Mouse (Mus musculus) hindbrain, embryonic 10.5 days (tissue): ENCODE data around the gene Ccl4. TPM values are rescaled to one million over a fixed set of nuclear protein-coding genes. Genes with fewer than 3 reads are reported as not detected.

Source experiments
- DNase-seq: peaks from one replicate; pipeline ENCODE4 v3.0.0-alpha.2; 2017; ENCODE audit warnings: low spot score
- H3K27ac ChIP-seq: fragments of 300-500 bp; sonication (generic); 2 replicates; pipeline ENCODE4 v1.5.1; 2016; ENCODE audit warnings: mild to moderate bottlenecking, moderate library complexity
- H3K27me3 ChIP-seq: fragments of 300-500 bp; sonication (generic); 2 replicates; pipeline ENCODE4 v1.6.1; 2016; ENCODE audit warnings: mild to moderate bottlenecking; ENCODE audit not compliant: poor library complexity, insufficient read depth, severe bottlenecking
- H3K36me3 ChIP-seq: fragments of 300-500 bp; sonication (generic); 2 replicates; pipeline ENCODE4 v1.6.1; 2016; ENCODE audit warnings: mild to moderate bottlenecking, moderate library complexity
- H3K4me1 ChIP-seq: fragments of 300-500 bp; sonication (generic); replicated peaks from 2 replicates; pipeline ENCODE4 v1.6.1; 2016; ENCODE audit warnings: mild to moderate bottlenecking
- H3K4me3 ChIP-seq: fragments of 300-500 bp; sonication (generic); 2 replicates; pipeline ENCODE4 v1.5.1; 2016; ENCODE audit warnings: mild to moderate bottlenecking, moderate library complexity
- H3K9me3 ChIP-seq: fragments of 300-500 bp; sonication (generic); 2 replicates; pipeline ENCODE4 v1.6.1; 2016; ENCODE audit warnings: mild to moderate bottlenecking, moderate library complexity
- WGBS: fragments of 180-500 bp; shearing (Covaris S2); methylation state at CpG from one replicate; pipeline ENCODE4 v1.1.7; 2016; 5-methylcytosine and 5-hydroxymethylcytosine counted together
- polyA plus RNA-seq: library from polyadenylated mRNA; unstranded; fragments of >200 nt; fragmentation: Nextera tagmentation; extraction: Ambion mirVana; gene quantifications from 2 replicates; pipeline ENCODE4 v1.2.1, GENCODE M21; 2016

Ccl4 gene
- polyA plus RNA-seq, 1 experiment from 2014 or later = 0.58 TPM

DNA sequence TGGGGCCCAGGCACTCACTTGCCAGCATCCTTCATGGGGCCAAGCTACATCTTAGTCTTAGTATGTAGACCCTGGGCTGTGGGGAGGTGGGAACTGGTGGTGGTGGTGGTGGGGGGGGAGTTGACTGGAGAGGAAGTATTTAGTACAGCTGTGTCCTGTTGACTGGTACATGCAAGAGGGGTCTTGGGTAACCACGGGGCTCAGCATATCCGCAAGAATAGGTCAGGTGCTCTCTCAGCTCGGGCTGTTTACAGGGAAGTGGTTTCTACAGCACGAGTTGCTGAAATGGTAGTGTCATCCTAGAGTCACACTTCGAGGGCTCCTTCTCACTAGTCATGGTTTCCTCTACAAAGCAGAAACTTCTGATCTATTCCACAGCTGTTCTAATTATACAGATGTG, 22.2 kb upstream of the Ccl4 start:
- 0 out of 2 replicates have a peak, but pooled peaks cover 2% of the 10 kb centered on the region for H3K4me1 ChIP-seq
- no peaks in the 10 kb centered on the region for H3K27me3 ChIP-seq
- WGBS = 90% methylated on average over 5 of the region's 5 CpGs
- H3K36me3 ChIP-seq = no peaks in the 10 kb centered on the region
- no peaks in the 10 kb centered on the region; the same call in 1 of the 2 replicates for H3K9me3 ChIP-seq
- no peak overlapping the region for H3K27ac ChIP-seq
- no peak overlapping the region for H3K4me3 ChIP-seq
- DNase-seq = no peak

DNA sequence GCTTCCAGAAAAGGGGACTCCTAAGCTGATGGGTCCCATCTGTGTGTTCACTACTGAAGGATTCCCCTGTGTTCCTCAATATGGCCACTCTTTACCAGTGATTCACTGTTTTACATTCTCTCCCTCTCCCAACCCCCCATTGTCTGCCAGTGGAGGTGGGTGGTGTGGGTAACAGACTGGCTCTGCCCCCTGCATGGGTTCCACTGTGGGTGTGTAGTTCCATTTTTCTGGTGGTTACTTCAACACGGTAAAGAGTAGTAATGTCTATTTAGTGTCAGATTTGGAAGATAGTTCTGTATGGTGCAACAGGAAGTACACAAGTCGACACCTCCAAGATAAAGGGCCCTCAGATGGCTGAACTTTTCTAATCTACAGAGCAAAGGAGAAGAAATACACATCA, 21.2 kb upstream of the Ccl4 start:
- Histone ChIP-seq H3K36me3 (no peaks in the 10 kb centered on the region), H3K27ac (no peak overlapping the region), H3K9me3 (no peaks in the 10 kb centered on the region; the same call in 1 of the 2 replicates), H3K27me3 (no peaks in the 10 kb centered on the region), H3K4me3 (no peak overlapping the region), H3K4me1 (0 out of 2 replicates have a peak, but pooled peaks cover 2% of the 10 kb centered on the region)
- 84% methylated on average over 2 of the region's 2 CpGs for WGBS
- DNase-seq = no peak

GRCm38 (mm10) chr11:83645521-83645920, 16.9 kb upstream of the Ccl4 start, which contains the start of gene Rpl9-ps1:
Rpl9-ps1 (minus strand) TSS chr11:83645621.
- no peak for DNase-seq
- H3K36me3 ChIP-seq = no peaks in the 10 kb centered on the region
- 89% methylated on average over 1 of the region's 1 CpGs for WGBS

GRCm38 (mm10) chr11:83646356-83647149, 15.8 kb upstream of the Ccl4 start:
- H3K4me3 ChIP-seq = no peak overlapping the region
- no peak overlapping the region for H3K27ac ChIP-seq
- DNase-seq = no peak
- H3K36me3 ChIP-seq = no peaks in the 10 kb centered on the region
- H3K27me3 ChIP-seq = no peaks in the 10 kb centered on the region
- H3K9me3 ChIP-seq = no peaks in the 10 kb centered on the region; the same call in 1 of the 2 replicates
- H3K4me1 ChIP-seq = no peaks in the 10 kb centered on the region
- 93% methylated on average over 6 of the region's 6 CpGs for WGBS

More at GRCm38 (mm10) chr11:83645521-83645920, 16.9 kb upstream of the Ccl4 start, which contains the start of gene Rpl9-ps1:
- H3K4me1 ChIP-seq = no peaks in the 10 kb centered on the region
- no peaks in the 10 kb centered on the region; the same call in 1 of the 2 replicates for H3K9me3 ChIP-seq
- no peaks in the 10 kb centered on the region for H3K27me3 ChIP-seq
- H3K27ac ChIP-seq = no peak within 1 kb of the TSS
- H3K4me3 ChIP-seq = no peak within 1 kb of the TSS

DNA sequence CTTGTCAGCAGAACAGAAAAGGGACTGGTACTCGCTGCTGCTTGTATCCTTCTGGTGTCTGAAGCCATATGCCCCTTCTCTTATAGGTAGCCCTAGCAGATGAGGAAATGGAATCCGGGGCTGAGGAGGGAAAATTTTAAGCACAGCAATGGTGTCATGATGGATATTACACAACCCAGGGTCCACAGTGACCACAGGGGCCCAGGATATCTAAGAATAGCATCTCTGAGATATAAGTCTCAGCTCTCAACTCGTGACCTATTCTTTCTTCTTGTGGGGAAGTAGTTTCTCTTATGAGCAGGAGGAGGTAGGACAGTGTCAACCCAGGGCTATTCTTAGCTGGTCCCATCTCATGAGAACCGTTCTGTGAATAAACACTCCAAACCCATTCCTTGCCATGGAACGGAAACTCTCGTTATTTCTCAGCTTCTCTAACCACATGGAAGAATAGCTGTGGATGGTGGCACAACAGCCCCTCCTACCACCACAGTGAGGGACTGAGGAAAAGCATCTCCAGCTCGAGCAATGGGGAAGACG, 13.0 kb upstream of the Ccl4 start, which contains the start of gene Ccl3:
Gene Ccl3, minus strand, starts transcription at position 51 of the 537 bp plus-strand sequence.
- no peak for DNase-seq
- Histone ChIP-seq H3K36me3 (no peaks in the 10 kb centered on the region), H3K4me3 (no peak within 1 kb of the TSS), H3K4me1 (no peaks in the 10 kb centered on the region), H3K27ac (no peak within 1 kb of the TSS), H3K27me3 (no peaks in the 10 kb centered on the region), H3K9me3 (no peaks in the 10 kb centered on the region; the same call in 1 of the 2 replicates)
- WGBS = 83% methylated on average over 8 of the region's 8 CpGs

- Histone ChIP-seq H3K36me3 (no peaks in the 10 kb centered on the region), H3K4me1 (no peaks in the 10 kb centered on the region), H3K27me3 (no peaks in the 10 kb centered on the region), H3K9me3 (no peaks in the 10 kb centered on the region), H3K4me3 (no peak overlapping the region), H3K27ac (no peak overlapping the region)
- 88% methylated on average over 8 of the region's 8 CpGs for WGBS
- DNase-seq = no peak
Observed at GRCm38 (mm10) chr11:83654606-83655005, 7.8 kb upstream of the Ccl4 start.

DNA sequence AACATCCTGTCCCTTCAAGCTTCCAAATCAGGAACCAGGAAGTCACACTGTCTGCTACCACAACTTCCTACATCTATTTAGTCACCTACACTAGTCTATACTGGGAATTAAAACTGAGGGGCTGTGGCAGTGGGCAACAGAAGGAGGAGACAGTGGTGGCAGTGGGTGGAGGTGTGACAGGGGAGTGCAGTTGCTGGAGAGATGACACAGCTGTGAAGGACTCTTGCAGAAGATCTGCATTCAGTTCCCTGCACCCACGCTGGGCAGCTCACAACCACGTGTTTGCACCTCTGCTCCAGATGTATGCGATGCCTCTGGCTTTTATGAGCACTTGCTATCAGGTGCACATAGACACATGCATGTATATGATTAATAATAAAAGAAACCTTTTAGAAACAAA, 4.9 kb upstream of the Ccl4 start:
- H3K27me3 ChIP-seq = no peaks in the 10 kb centered on the region
- H3K36me3 ChIP-seq = no peaks in the 10 kb centered on the region
- no peaks in the 10 kb centered on the region for H3K9me3 ChIP-seq
- H3K4me3 ChIP-seq = no peak overlapping the region
- H3K4me1 ChIP-seq = no peaks in the 10 kb centered on the region
- WGBS = 73% methylated on average over 3 of the region's 3 CpGs
- no peak overlapping the region for H3K27ac ChIP-seq
- no peak for DNase-seq

GRCm38 (mm10) chr11:83658797-83659196, 3.6 kb upstream of the Ccl4 start:
- no peak for DNase-seq
- H3K27ac ChIP-seq = no peak overlapping the region
- H3K4me3 ChIP-seq = no peak overlapping the region
- no peaks in the 10 kb centered on the region for H3K4me1 ChIP-seq
- WGBS = 81% methylated on average over 6 of the region's 6 CpGs
- no peaks in the 10 kb centered on the region for H3K9me3 ChIP-seq
- no peaks in the 10 kb centered on the region for H3K36me3 ChIP-seq
- H3K27me3 ChIP-seq = no peaks in the 10 kb centered on the region

DNA sequence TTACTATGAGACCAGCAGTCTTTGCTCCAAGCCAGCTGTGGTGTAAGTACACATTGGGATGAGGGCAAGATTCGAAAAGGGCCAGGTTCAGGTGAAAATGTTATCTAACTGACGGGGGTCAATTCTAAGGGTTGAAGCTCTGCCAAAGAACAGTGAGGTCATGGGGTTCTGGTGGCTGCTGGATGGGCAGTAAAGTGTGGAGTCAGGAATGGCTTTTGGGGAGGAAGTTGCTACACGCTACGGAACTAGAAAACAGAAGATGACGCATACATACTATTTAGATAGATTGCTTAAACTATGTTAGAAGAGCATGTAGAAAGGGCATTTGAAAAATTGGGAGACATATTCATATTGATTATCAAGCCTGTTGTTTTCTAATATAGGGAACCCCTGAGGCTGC, 1.1 kb downstream of the Ccl4 start:
- no peaks in the 10 kb centered on the region for H3K27me3 ChIP-seq
- no peak overlapping the region for H3K27ac ChIP-seq
- no peaks in the 10 kb centered on the region for H3K4me1 ChIP-seq
- 86% methylated on average over 5 of the region's 5 CpGs for WGBS
- DNase-seq = no peak
- no peaks in the 10 kb centered on the region for H3K36me3 ChIP-seq
- no peaks in the 10 kb centered on the region for H3K9me3 ChIP-seq
- H3K4me3 ChIP-seq = no peak overlapping the region

DNA sequence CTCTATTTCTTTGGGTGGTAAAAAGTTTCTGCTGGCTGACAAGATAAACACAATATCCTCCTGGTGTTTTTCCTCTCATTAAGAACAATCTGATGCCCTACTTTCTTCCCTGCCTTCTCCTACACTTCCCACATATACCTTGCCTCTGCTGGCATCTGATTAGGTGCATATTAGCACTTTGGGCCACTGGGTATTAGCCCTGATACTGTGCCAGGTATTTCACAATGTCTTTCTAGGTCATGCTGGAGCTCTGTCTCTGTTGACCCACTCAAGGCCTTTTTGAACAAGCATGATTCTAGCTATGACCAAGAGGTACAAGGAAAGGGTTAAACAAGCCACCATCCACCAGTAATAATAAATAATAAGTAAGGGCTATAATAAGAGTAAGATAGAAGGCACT, 9.4 kb downstream of the Ccl4 start:
- H3K9me3 ChIP-seq = no peaks in the 10 kb centered on the region
- DNase-seq = no peak
- no peaks in the 10 kb centered on the region for H3K36me3 ChIP-seq
- no peak overlapping the region for H3K27ac ChIP-seq
- no peak overlapping the region for H3K4me3 ChIP-seq
- no peaks in the 10 kb centered on the region for H3K27me3 ChIP-seq
- no peaks in the 10 kb centered on the region for H3K4me1 ChIP-seq

DNA sequence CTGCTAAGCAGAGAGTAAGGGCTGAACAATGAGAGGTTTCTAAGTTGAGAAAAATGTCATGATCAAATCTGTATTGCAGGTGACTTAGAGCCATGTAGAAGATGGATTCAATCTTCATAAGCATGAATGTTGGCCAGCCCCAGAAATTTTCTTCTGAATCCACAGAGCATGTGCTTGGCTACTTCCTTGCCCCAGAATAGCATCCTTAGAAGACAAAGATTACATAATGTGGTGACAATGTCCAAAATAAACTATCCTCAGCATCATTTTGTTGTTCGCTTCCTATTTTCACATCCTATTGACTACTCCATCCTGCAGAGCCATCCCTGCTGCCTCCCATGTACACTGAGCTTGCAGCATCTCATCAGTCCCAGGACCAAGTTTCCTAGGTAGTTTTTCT, 13.3 kb downstream of the Ccl4 start:
- no peak overlapping the region for H3K4me3 ChIP-seq
- DNase-seq = no peak
- H3K27ac ChIP-seq = no peak overlapping the region
- no peaks in the 10 kb centered on the region for H3K4me1 ChIP-seq
- no peaks in the 10 kb centered on the region for H3K9me3 ChIP-seq
- no peaks in the 10 kb centered on the region for H3K36me3 ChIP-seq
- WGBS = 86% methylated on average over 1 of the region's 1 CpGs
- H3K27me3 ChIP-seq = no peaks in the 10 kb centered on the region

GRCm38 (mm10) chr11:83689918-83690317, 27.5 kb downstream of the Ccl4 start:
- no peaks in the 10 kb centered on the region for H3K36me3 ChIP-seq
- DNase-seq = no peak
- no peak overlapping the region for H3K4me3 ChIP-seq
- WGBS = 83% methylated on average over 1 of the region's 1 CpGs
- H3K9me3 ChIP-seq = no peaks in the 10 kb centered on the region
- H3K4me1 ChIP-seq = no peaks in the 10 kb centered on the region
- H3K27me3 ChIP-seq = no peaks in the 10 kb centered on the region
- H3K27ac ChIP-seq = no peak overlapping the region

- Histone ChIP-seq H3K4me1 (no peaks in the 10 kb centered on the region), H3K27me3 (no peaks in the 10 kb centered on the region), H3K27ac (no peak overlapping the region), H3K9me3 (no peaks in the 10 kb centered on the region), H3K36me3 (no peaks in the 10 kb centered on the region), H3K4me3 (no peak overlapping the region)
- DNase-seq = no peak
- 63% methylated on average over 1 of the region's 1 CpGs for whole genome bisulfite sequencing
Observed at GRCm38 (mm10) chr11:83692008-83692407, 29.6 kb downstream of the Ccl4 start.
